Mouse (Mus musculus) heart, postnatal 14 days (tissue): ENCODE measurements at regions not wholly inside any gene's neighbourhood (a gene's known extent, or its start where the extent isn't known, plus 50 kb on each side); places are given as distances from the start of the nearest gene placed in this dataset.
"Not testable (repeated sequence)": the region's sequence is repeated elsewhere in the genome, so short reads cannot be mapped to it uniquely, and the experiment has no call there.

ENCODE experiments used
- DNase-seq, 2 experiments: peaks; one replicate each; pipeline ENCODE4 v3.0.0; 2021 to 2022
- intact Hi-C: fragments of 180-260 bp; cut with DNase I; formaldehyde crosslinking; loops from one replicate; pipeline ENCODE4 v1.15.1; 2025

DNA sequence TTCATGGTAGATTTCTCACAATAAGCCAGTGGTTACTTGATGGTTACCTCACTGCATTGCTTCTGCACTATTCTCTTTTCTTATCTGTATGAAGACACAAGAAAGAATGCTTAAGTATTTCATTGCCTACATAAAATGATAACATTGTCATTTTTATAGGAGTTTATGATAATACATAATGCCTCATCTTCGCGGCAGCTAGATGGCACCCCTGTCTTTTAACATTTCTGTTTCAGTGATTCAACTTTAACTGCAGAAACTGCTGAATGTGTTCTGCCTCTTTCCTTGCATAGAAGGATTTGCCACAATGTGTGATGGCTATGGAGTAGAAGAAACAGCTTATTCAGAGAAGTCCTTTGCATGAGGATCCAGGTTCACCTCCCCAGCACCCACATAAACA, 97.0 kb upstream of the Tars start:
- intact Hi-C loops, result no loop called here
- DNase-seq, result no peak

GRCm38 (mm10) chr15:11489116-11489515, 89.7 kb upstream of the Tars start:
- intact Hi-C loops, result no loop called here
- no peak for DNase-seq

DNA sequence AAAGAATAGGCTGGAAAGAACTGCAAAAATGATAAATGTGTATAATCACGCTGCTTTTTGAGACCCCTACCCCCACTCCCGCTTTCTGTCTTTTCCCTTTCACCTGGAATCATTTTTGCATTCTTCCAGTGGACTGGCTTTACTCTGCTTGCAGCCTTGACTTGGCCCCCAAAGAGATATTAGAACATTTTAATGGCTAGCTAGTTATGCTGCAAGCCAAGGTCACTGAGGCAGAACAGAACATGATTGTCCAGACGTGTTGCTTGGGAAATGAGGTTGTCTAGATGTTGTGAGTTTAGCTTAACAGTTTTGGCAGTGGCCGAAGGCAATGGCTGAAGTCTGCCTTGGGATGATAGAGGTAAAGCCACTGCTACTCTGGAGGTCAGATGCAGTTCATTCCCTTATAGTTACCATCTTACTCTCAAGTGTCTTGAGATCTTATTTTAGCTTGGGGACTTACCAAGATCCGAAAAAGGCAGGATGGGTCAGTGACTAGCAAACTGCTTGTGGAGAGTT, 87.9 kb upstream of the Tars start:
- intact Hi-C loops, result no loop called here
- no peak for DNase-seq

DNA sequence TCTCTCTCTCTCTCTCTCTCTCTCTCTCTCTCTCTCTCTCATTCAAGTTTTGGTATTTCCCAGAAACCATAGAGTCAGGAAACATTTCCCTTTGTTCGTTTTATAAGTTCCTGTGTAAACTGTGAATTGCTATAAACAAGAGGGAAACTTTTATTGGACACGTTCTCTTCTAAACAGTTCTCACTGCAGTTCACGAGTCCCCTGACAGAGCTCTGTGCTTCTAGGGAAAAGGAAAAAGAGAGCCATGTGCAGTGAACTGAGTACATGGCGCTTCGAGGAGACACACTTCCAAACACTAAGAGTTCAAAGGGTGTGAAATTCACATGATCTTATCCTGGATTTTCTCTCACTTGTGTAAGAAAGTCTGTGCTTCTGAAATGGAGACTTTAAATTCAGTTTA, 84.5 kb upstream of the Tars start:
- intact Hi-C loops, result no loop called here
- DNase-seq, result no peak

DNA sequence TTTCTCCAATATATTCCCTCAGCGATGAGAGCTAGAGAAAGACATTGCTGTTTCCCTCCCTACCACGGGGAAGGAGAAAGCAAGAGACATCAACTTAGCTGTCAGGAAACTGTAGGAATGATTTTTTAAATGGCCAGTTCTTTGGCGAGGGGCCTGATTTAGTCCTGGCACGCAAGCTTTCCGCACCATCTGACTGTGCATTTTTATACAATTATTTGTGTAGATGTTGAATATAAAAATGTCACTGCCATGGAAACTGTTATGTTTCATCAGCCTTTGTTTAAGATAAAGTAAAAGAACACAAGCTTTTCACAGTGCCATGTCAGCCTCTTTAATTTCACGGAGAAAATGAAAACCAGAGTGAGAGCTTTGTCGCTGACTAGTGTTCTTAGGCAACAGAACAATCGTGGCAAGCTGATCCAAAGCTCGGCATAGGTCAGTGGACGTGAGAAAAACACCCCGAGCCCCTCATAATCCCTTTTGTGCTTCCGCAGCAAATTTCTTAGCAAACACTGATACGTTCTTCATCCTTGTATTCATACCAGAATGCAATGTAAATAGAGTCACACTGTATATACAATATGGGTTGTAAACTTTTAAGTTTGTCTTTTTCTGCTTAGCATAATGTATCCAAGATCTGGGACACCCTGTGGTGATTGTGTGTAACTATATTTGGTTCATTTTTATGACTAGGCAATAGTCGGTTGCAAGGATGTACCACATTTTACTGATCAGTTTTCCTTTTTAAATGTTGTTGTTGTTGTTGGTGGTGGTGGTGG, 79.9 kb upstream of the Tars start:
- no peak for DNase-seq
- intact Hi-C loops, result no loop called here

GRCm38 (mm10) chr15:11476248-11476647, 76.8 kb upstream of the Tars start:
- intact Hi-C loops, result no loop called here
- DNase-seq, result no peak

DNA sequence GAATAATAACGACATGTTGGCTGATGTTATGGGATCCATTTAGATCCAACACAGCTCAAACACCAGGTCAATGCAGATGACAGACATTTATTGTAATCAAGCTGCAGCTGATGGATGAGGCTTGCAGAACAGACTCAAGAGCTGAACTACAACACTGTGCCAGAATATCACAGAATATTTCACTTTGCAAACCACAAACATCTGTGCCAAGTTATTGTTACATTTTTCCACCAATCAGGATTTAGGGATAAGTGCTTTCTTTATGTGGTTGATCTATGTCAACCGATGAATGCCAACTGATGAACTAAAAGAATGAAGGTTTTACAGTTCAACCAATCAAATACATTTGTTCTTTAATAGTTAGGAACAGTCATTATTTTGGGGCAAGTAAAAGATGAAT, 63.9 kb upstream of the Tars start:
- no peak for DNase-seq
- intact Hi-C loops, result no loop called here

- intact Hi-C loops, result not testable (repeated sequence)
Observed at GRCm38 (mm10) chr15:11461575-11461974, 62.1 kb upstream of the Tars start.

GRCm38 (mm10) chr15:11459306-11459705, 59.8 kb upstream of the Tars start:
- intact Hi-C loops, result no loop called here
- no peak for DNase-seq

More at GRCm38 (mm10) chr15:11461575-11461974, 62.1 kb upstream of the Tars start:
- not testable (repeated sequence) for DNase-seq

- DNase-seq, result no peak
- intact Hi-C loops, result no loop called here
Observed at GRCm38 (mm10) chr15:11457278-11457677, 57.8 kb upstream of the Tars start.

DNA sequence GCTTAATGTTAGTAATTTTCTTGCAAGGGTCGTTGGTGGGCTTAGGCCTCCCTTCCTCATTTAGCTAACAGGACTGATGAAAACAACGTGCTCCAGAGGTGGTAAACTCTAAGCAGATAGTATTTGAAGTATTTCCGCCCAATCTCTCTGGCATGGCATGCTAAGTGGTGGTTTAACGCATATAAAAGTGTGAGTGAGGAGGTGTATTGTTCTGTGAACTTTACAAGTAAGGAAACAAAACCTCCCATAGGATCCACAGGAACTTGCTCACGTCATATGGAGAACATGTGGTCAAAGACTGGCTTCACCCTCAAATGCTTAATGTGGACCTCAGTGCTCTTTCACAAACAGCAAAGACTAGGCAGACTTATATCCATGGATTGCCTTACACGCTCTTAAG, 56.5 kb upstream of the Tars start:
- intact Hi-C loops, result no loop called here
- DNase-seq, result no peak

DNA sequence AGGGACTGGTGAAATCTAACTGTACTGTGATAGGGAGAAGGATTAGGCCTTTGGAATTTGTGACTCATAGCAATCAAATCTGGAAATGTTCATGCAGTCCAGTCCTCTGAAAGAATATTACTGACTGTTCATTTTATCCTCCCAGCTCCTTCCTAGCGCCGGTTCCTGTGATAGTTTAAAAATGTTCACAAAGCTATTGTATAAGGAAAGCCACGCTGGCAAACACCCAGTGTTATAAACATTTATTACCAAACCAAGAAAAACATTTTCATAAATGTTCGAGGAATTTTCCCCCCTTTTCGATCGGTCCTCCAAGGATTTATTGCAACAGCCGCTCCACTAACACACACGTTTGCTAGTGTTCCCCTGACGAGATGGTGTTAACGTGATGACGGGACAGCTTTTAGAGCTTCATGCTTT, 55.9 kb upstream of the Tars start:
- DNase-seq, result peak in 1 of 2 experiments; percentile 2
- intact Hi-C loops, result no loop called here

GRCm38 (mm10) chr15:11453997-11454396, 54.5 kb upstream of the Tars start:
- intact Hi-C loops, result no loop called here
- no peak for DNase-seq

GRCm38 (mm10) chr15:11451635-11452034, 52.2 kb upstream of the Tars start:
- intact Hi-C loops, result no loop called here

More at GRCm38 (mm10) chr15:11451635-11452034, 52.2 kb upstream of the Tars start:
- no peak for DNase-seq
